8 mouse cellular contexts compared by ENCODE assay signal in genomic region chr4:115737551-115738041, GRCm38 (mm10). TPM values are rescaled to one million over a fixed set of nuclear protein-coding genes. Genes with fewer than 3 reads are reported as not detected.
DNase-seq lines count a peak whose midpoint lies in the region; ATAC-seq lines count a peak whose summit lies in the region.

Gene Efcab14, plus strand, starts transcription at chr4:115737744.

- peak within 1 kb of the TSS; percentile 81 for H3K9ac ChIP-seq in hindbrain, embryonic 15.5 days

- DNase-seq in T-cell, adult 2 months (ENCODE audit: low spot score), result peak; percentile 92
- peak; percentile 98 for DNase-seq in cerebellum, postnatal 36 days
- DNase-seq in frontal cortex, postnatal 36 days (ENCODE audit: low spot score in 2 of 2), result peak; percentile 98
- peak; percentile 94 for DNase-seq in left cerebral cortex, adult 11 months (ENCODE audit: low spot score)
- peak; percentile 99 for DNase-seq in lung, postnatal 4 days
- DNase-seq in retina, postnatal 7 days (ENCODE audit: low read depth, low spot score), result peak; percentile 95
- DNase-seq in urinary bladder, adult 2 months (ENCODE audit: low spot score), result peak; percentile 96

- peak within 1 kb of the TSS; percentile 83 for H3K4me2 ChIP-seq in hindbrain, embryonic 15.5 days

- ATAC-seq in hindbrain, embryonic 15.5 days (ENCODE audit: low FRiP score, low read depth), result peak; percentile 100

- H3K27me3 ChIP-seq in hindbrain, embryonic 15.5 days, result no peaks in the 10 kb centered on the region

- WGBS in hindbrain, embryonic 15.5 days, result under 1% methylated on average over 45 of the region's 45 CpGs

- peaks cover 20% of the 10 kb centered on the region for H3K4me1 ChIP-seq in hindbrain, embryonic 15.5 days (replicated peaks)

- H3K4me3 ChIP-seq in hindbrain, embryonic 15.5 days, result peak within 1 kb of the TSS; percentile 71

- H3K9me3 ChIP-seq in hindbrain, embryonic 15.5 days, result no peaks in the 10 kb centered on the region

- peak within 1 kb of the TSS; percentile 87 for H3K27ac ChIP-seq in hindbrain, embryonic 15.5 days (replicated peaks)

- H3K36me3 ChIP-seq in hindbrain, embryonic 15.5 days, result peaks cover 13% of the 10 kb centered on the region

RNA-seq across cellular contexts. Expression of gene Efcab14, which starts in this region (rescaled TPM):
- polyA plus RNA-seq in hindbrain, embryonic 15.5 days (2015; fragmentation: Nextera tagmentation; extraction: Ambion mirVana), result 18.8 and 19.1 TPM in 2 replicates
- polyA plus RNA-seq in urinary bladder, adult 2 months (2012; rRNA removed), result 28.4 and 31.7 TPM in 2 replicates

Comparison
In these comparisons a context has a peak if more than half of its experiments do, and no peak if none do; other contexts are left out.
1. Peak in every context shown above with its lines: DNase-seq, ATAC-seq, H3K4me3 ChIP-seq and H3K27ac ChIP-seq.